Mouse (Mus musculus): ENCODE data around the gene Nckap5l. TPM values are rescaled to one million over a fixed set of nuclear protein-coding genes. Genes with fewer than 3 reads are reported as not detected.
"Not testable (repeated sequence)": the region's sequence is repeated elsewhere in the genome, so short reads cannot be mapped to it uniquely, and the experiment has no call there.

The Nckap5l gene
- polyA plus RNA-seq, 1 experiment from 2014 or later, result 16.3 TPM

DNA sequence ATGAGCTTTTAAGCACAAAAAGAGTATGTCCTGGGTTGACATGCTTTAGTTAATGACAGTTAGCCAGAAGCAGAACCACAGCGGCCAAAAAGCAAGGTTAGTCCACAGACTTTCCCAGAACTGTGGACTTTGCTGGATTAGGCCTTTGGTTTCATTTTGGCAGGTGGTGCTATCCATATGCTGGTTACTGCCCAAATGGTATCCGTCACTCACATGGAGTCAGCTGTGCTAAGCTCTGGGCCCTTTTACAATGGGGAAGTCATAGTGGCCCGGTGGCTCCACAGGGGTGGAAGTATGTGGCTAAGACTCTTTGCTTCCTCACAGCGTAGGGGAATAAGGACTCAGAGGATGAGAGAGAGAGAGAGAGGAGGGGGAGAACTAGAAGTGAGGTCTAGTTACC is 69.6 kb downstream of the Nckap5l start:
- Histone ChIP-seq H3K36me3 (ENCODE audit: inconsistent target) (no peaks in the 10 kb centered on the region), H3K4me3 (ENCODE audit: inconsistent target) (no peak overlapping the region), H3K79me2 (ENCODE audit: inconsistent target) (peaks cover 1% of the 10 kb centered on the region; the same call in 1 of the 2 replicates), H3K27ac (peak overlapping the region; percentile 36)
- 9% methylated on average over 4 of the region's 4 CpGs for whole genome bisulfite sequencing (ENCODE audit: missing documents)

GRCm38 (mm10) chr15:99386796-99387195 is 70.8 kb downstream of the Nckap5l start:
- Histone ChIP-seq H3K36me3 (ENCODE audit: inconsistent target) (no peaks in the 10 kb centered on the region), H3K79me2 (ENCODE audit: inconsistent target) (no peaks in the 10 kb centered on the region), H3K27ac (no peak overlapping the region), H3K4me3 (ENCODE audit: inconsistent target) (no peak overlapping the region)
- WGBS (ENCODE audit: missing documents), result 65% methylated on average over 3 of the region's 3 CpGs

DNA sequence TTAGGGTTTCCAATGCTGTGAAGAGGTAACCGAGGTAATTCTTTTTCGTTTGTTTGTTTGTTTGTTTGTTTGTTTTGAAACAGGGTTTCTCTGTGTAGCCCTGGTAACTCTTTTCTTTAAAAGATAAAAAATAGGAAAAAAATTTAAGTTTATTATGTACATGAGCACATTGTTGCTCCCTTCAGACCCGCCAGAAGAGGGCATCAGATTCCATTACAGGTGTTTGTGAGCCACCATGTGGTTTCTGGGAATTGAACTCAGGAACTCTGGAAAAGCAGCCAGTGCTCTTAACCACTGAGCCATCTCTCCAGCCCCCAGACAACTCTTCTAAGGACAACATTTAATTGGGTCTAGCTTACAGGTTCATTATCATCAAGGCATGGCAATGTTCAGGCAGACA is 71.4 kb downstream of the Nckap5l start:
- not testable (repeated sequence) for H3K27ac ChIP-seq; H3K36me3 ChIP-seq (ENCODE audit: inconsistent target); H3K79me2 ChIP-seq (ENCODE audit: inconsistent target); H3K4me3 ChIP-seq (ENCODE audit: inconsistent target)
- WGBS (ENCODE audit: missing documents), result 75% methylated on average over 3 of the region's 3 CpGs

- Histone ChIP-seq H3K4me3 (ENCODE audit: inconsistent target) (no peak overlapping the region), H3K27ac (no peak overlapping the region), H3K36me3 (ENCODE audit: inconsistent target) (no peaks in the 10 kb centered on the region), H3K79me2 (ENCODE audit: inconsistent target) (no peaks in the 10 kb centered on the region)
- 37% methylated on average over 6 of the region's 6 CpGs for WGBS (ENCODE audit: missing documents)
Measured at GRCm38 (mm10) chr15:99384071-99384470, 73.5 kb downstream of the Nckap5l start.

DNA sequence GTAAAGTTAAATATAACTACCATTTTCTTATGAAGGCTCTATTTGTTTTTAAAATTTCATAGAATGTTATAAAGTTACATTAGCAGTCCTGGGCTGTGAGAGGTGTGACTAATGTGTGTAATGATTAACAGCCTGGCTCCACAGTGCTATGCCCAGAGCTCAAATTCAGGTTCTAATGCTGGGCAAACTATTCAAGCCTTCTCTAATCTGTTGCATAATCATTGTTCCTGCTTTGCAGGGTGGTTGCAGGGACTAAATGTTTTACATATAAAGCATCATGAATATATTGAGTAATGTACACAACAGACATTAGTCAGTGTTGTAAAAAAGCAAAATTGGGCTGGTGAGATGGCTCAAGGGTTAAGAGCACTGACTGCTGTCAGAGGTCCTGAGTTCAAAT is 74.7 kb downstream of the Nckap5l start:
- no peak overlapping the region for H3K4me3 ChIP-seq (ENCODE audit: inconsistent target)
- H3K79me2 ChIP-seq (ENCODE audit: inconsistent target), result no peaks in the 10 kb centered on the region
- no peak overlapping the region for H3K27ac ChIP-seq
- H3K36me3 ChIP-seq (ENCODE audit: inconsistent target), result no peaks in the 10 kb centered on the region

GRCm38 (mm10) chr15:99376240-99376639 is 81.3 kb downstream of the Nckap5l start:
- H3K79me2 ChIP-seq (ENCODE audit: inconsistent target), result no peaks in the 10 kb centered on the region
- no peaks in the 10 kb centered on the region for H3K36me3 ChIP-seq (ENCODE audit: inconsistent target)
- H3K27ac ChIP-seq, result no peak overlapping the region
- 93% methylated on average over 5 of the region's 5 CpGs for WGBS (ENCODE audit: missing documents)
- no peak overlapping the region for H3K4me3 ChIP-seq (ENCODE audit: inconsistent target)

DNA sequence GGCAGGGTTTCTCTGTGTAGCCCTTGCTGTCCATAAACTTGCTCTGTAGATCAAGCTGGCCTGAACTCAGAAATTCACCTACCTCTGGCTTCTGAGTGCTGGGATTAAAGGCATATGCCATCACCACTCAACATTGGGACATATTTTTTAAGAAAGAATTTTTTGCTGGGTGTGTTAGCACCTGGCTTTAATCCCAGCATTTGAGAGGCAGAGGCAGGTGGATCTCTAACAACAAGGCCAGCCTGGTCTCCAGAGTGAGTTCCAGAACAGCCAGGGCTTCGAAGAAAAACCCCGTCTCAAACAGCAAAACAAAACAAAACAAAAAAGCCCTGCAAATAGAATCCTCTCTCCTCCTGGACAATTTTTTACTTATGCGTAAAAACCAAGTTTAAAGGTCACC is 82.0 kb downstream of the Nckap5l start:
- 91% methylated on average over 3 of the region's 3 CpGs for WGBS (ENCODE audit: missing documents)
- Histone ChIP-seq H3K27ac (no peak overlapping the region), H3K79me2 (ENCODE audit: inconsistent target) (no peaks in the 10 kb centered on the region), H3K36me3 (ENCODE audit: inconsistent target) (no peaks in the 10 kb centered on the region), H3K4me3 (ENCODE audit: inconsistent target) (no peak overlapping the region)

DNA sequence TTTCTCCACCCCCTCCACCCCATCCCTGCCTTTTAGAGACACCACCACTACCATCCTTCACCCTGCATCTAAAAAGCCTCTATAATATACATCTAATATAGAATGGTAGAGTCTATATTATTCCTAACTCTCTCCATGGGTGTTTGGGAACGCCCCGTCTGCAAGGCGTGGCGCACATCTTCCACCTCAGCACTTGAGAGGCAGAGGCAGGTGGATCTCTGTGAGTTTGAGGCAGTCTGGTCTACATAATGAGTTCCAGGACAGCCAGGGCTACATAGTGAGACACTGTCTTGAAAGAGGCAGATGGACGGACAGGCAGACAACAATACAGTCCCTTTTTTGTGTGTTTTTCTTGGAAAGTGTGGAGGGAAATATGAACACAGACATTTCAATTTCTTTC is 82.5 kb downstream of the Nckap5l start:
- Histone ChIP-seq H3K36me3 (ENCODE audit: inconsistent target) (no peaks in the 10 kb centered on the region), H3K4me3 (ENCODE audit: inconsistent target) (no peak overlapping the region), H3K79me2 (ENCODE audit: inconsistent target) (no peaks in the 10 kb centered on the region), H3K27ac (no peak overlapping the region)
- 97% methylated on average over 5 of the region's 5 CpGs for WGBS (ENCODE audit: missing documents)

GRCm38 (mm10) chr15:99372761-99373160 is 84.8 kb downstream of the Nckap5l start:
- WGBS (ENCODE audit: missing documents), result 85% methylated on average over 9 of the region's 9 CpGs
- Histone ChIP-seq H3K4me3 (ENCODE audit: inconsistent target) (no peak overlapping the region), H3K79me2 (ENCODE audit: inconsistent target) (peaks cover 20% of the 10 kb centered on the region), H3K27ac (no peak overlapping the region), H3K36me3 (ENCODE audit: inconsistent target) (no peaks in the 10 kb centered on the region)

Other genes with a start within 250 kb of the Nckap5l start
- not detected in 3 replicates for gene Kcnh3, start 232.9 kb downstream of the Nckap5l start, polyA plus RNA-seq (2018)
- 13.4 to 26.0 TPM (median 25.2 TPM) in 3 replicates for gene Mcrs1, start 205.8 kb downstream of the Nckap5l start, polyA plus RNA-seq (2018)
- gene Prpf40b, start 162.7 kb downstream of the Nckap5l start, polyA plus RNA-seq (2018), result 6.5 to 9.7 TPM (median 7.5 TPM) in 3 replicates
- gene Fam186b, start 161.9 kb downstream of the Nckap5l start, polyA plus RNA-seq (2018), result not detected in 3 replicates
- 7.2 to 21.2 TPM (median 8.2 TPM) in 3 replicates for gene Fmnl3, start 87.3 kb downstream of the Nckap5l start, polyA plus RNA-seq (2018)
- gene Tmbim6, start 64.9 kb downstream of the Nckap5l start, polyA plus RNA-seq (2018), result 449 to 584 TPM (median 516 TPM) in 3 replicates
- gene Bcdin3d, start 17.0 kb upstream of the Nckap5l start, polyA plus RNA-seq (2018), result 2.9 to 5.5 TPM (median 5.3 TPM) in 3 replicates
- gene Faim2, start 70.4 kb upstream of the Nckap5l start, polyA plus RNA-seq (2018), result not detected in 3 replicates
- gene Aqp2, start 121.3 kb upstream of the Nckap5l start, polyA plus RNA-seq (2018), result not detected in 3 replicates
- gene Aqp5, start 133.0 kb upstream of the Nckap5l start, polyA plus RNA-seq (2018), result not detected in 3 replicates
- not detected in 3 replicates for gene Aqp6, start 143.7 kb upstream of the Nckap5l start, polyA plus RNA-seq (2018)
- 9.7 to 21.3 TPM (median 17.1 TPM) in 3 replicates for gene Racgap1, start 193.9 kb upstream of the Nckap5l start, polyA plus RNA-seq (2018)
- gene Asic1, start 212.6 kb upstream of the Nckap5l start, polyA plus RNA-seq (2018), result 0.13 TPM in 1 of 3 replicates, not detected in the others
- 13.0 to 15.0 TPM (median 14.7 TPM) in 3 replicates for gene Smarcd1, start 244.4 kb upstream of the Nckap5l start, polyA plus RNA-seq (2018)
- not detected in 3 replicates for gene Gm17349, start 247.7 kb upstream of the Nckap5l start, polyA plus RNA-seq (2018)